Mouse (Mus musculus) cortical plate, adult 2 months (tissue): ENCODE data around the gene D630045J12Rik.

ENCODE experiments used
- CTCF ChIP-seq: fragments of 200-500 bp; IDR thresholded peaks from 2 replicates; pipeline ENCODE4 v1.5.1; 2011; ENCODE audit warnings: mild to moderate bottlenecking, control low read depth, low read length; ENCODE audit not compliant: insufficient read depth; ENCODE audit errors: extremely low read depth
- POLR2A ChIP-seq: fragments of 200-500 bp; IDR thresholded peaks from 2 replicates; pipeline ENCODE4 v1.6.1; 2011; ENCODE audit warnings: mild to moderate bottlenecking, low read length, control low read depth; ENCODE audit not compliant: insufficient read depth; ENCODE audit errors: extremely low read depth

DNA sequence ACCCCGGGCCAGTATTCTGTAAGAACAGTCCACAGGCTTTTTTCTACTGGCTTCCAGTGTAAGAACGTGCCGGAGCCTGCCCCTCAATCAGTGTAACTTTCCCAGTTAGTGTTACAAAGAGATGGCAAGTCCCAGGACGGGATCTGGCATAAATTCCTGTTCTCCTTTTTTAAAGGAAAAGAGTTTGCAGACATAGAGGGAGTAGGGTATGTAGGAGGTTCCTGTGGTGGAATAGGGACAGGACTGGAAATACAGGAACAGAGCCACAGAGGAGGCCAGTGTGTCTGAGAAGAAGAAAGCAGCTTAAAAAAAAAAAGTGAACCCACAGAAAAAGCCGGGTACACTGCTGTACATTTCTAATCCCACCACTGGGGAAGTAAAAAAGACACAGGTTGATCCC, 52.3 kb downstream of the D630045J12Rik start:
- TF ChIP-seq CTCF, result no peak
- no peak for TF ChIP-seq POLR2A
